Mouse (Mus musculus) forebrain, embryonic 15.5 days (tissue): ENCODE results near the gene Nbl1. TPM values are rescaled to one million over a fixed set of nuclear protein-coding genes. Genes with fewer than 3 reads are reported as not detected.
A peak's percentile ranks its signal among the peaks of the same experiment; 100 is the strongest.

Experiments used
- ATAC-seq: fragments of 200-750 bp; cut with Nextera tagmentation; replicated peaks from 2 replicates; pipeline ENCODE4 v1.8.0; 2017; ENCODE audit warnings: mild to moderate bottlenecking, moderate TSS enrichment, moderate library complexity
- H3K27ac ChIP-seq: fragments of 300-500 bp; sonication (generic); replicated peaks from 2 replicates; pipeline ENCODE4 v1.5.1; 2015; ENCODE audit warnings: mild to moderate bottlenecking, inconsistent platforms
- H3K27me3 ChIP-seq: fragments of 300-500 bp; sonication (generic); 2 replicates; pipeline ENCODE4 v1.6.1; 2015; ENCODE audit warnings: inconsistent platforms
- H3K36me3 ChIP-seq: fragments of 300-500 bp; sonication (generic); 2 replicates; pipeline ENCODE4 v1.6.1; 2015; ENCODE audit warnings: mild to moderate bottlenecking, inconsistent platforms
- H3K4me1 ChIP-seq: fragments of 300-500 bp; sonication (generic); 2 replicates; pipeline ENCODE4 v1.6.1; 2015; ENCODE audit warnings: inconsistent platforms
- H3K4me2 ChIP-seq: fragments of 300-500 bp; sonication (generic); replicated peaks from 2 replicates; pipeline ENCODE4 v1.6.1; 2015; ENCODE audit warnings: mild to moderate bottlenecking, inconsistent platforms
- H3K4me3 ChIP-seq: fragments of 300-500 bp; sonication (generic); 2 replicates; pipeline ENCODE4 v1.5.1; 2015; ENCODE audit warnings: mild to moderate bottlenecking, inconsistent platforms
- H3K9ac ChIP-seq: fragments of 300-500 bp; sonication (generic); replicated peaks from 2 replicates; pipeline ENCODE4 v1.6.1; 2015; ENCODE audit warnings: mild to moderate bottlenecking, inconsistent platforms
- H3K9me3 ChIP-seq: fragments of 300-500 bp; sonication (generic); 2 replicates; pipeline ENCODE4 v1.6.1; 2016; ENCODE audit warnings: inconsistent platforms
- WGBS: fragments of 180-500 bp; shearing (Covaris S2); methylation state at CpG from one replicate; pipeline ENCODE4 v1.1.7; 2015; ENCODE audit warnings: mixed read lengths; 5-methylcytosine and 5-hydroxymethylcytosine counted together
- polyA plus RNA-seq: library from polyadenylated mRNA; unstranded; fragments of >200 nt; fragmentation: Nextera tagmentation; extraction: Ambion mirVana; gene quantifications from 2 replicates; pipeline ENCODE4 v1.2.1, GENCODE M21; 2015

The Nbl1 gene
- polyA plus RNA-seq, 1 experiment from 2014 or later: 24.6 TPM

DNA sequence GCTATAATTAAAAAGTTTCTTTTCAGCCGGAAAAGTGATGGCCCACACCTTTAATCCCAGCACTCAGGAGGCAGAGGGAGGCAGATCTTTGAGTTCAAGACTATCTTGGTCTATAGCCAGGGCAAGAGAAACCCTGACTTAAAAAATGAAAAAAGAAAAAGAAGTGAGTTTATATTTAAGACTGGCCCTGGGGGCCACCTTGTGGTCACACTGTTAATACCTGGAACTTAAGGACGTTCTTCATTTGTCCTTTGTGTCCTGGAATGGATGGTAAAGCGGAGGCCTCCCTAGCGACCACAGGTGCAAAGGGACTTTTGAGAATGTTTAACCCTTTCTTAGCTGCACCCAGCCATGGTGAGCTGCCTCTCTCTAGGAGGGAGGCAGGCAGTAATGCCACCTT, 14.1 kb downstream of the Nbl1 start:
- H3K27me3 ChIP-seq: peaks cover 32% of the 10 kb centered on the region
- no peak overlapping the region for H3K4me3 ChIP-seq
- 14% methylated on average over 4 of the region's 4 CpGs for WGBS
- no peak overlapping the region for H3K9ac ChIP-seq
- no peak overlapping the region for H3K27ac ChIP-seq
- ATAC-seq: no peak
- no peak overlapping the region for H3K4me2 ChIP-seq
- H3K9me3 ChIP-seq: no peaks in the 10 kb centered on the region
- H3K4me1 ChIP-seq: peaks cover 44% of the 10 kb centered on the region
- no peaks in the 10 kb centered on the region for H3K36me3 ChIP-seq

DNA sequence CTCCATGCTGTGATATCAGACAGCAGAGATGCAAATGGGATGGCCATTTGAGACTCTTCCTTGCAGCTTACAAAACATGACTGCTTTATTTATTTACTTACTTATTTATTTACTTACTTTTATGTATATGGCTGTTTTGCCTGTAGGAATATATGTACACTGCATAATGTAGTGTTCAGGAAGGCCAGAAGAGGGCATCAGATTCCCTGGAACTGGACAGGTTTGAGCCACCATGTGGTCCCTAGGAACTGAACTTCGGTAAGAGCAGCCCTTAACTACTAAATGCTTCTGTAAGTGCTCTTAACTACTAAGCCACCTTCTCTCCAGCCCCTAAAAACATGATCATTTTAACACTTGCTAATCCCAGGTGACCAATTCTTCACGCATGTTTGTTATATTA, 14.5 kb downstream of the Nbl1 start:
- Histone ChIP-seq H3K36me3 (no peaks in the 10 kb centered on the region), H3K27me3 (peaks cover 36% of the 10 kb centered on the region), H3K4me1 (peaks cover 41% of the 10 kb centered on the region), H3K4me3 (no peak overlapping the region), H3K9me3 (no peaks in the 10 kb centered on the region), H3K9ac (no peak overlapping the region), H3K27ac (no peak overlapping the region), H3K4me2 (no peak overlapping the region)
- ATAC-seq: no peak
- 40% methylated on average over 2 of the region's 2 CpGs for WGBS

DNA sequence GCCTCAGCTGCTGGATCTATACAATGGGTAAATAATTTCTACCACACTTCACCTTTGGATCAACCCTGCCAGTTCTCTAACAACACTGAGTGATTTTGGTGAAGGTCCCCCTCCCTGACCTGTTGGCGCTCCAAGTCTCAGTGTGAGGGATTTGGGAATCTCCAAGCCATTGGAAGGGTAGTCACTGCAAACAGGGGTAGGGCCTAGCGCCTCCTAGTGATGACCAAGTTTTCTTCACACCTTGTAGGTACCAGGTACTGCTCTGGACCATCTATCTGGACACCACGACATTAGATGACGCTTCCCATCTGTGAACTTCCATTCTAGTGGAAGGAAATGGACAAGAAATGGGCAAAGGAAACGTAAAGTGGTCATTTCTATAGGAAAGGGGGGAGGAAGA, 16.9 kb downstream of the Nbl1 start:
- ATAC-seq: no peak
- Histone ChIP-seq H3K27me3 (peaks cover 41% of the 10 kb centered on the region), H3K4me2 (peak overlapping the region; percentile 76), H3K4me1 (peaks cover 18% of the 10 kb centered on the region), H3K4me3 (peak overlapping the region; percentile 58), H3K27ac (no peak overlapping the region), H3K36me3 (no peaks in the 10 kb centered on the region), H3K9ac (no peak overlapping the region), H3K9me3 (no peaks in the 10 kb centered on the region)
- 10% methylated on average over 5 of the region's 5 CpGs for WGBS

DNA sequence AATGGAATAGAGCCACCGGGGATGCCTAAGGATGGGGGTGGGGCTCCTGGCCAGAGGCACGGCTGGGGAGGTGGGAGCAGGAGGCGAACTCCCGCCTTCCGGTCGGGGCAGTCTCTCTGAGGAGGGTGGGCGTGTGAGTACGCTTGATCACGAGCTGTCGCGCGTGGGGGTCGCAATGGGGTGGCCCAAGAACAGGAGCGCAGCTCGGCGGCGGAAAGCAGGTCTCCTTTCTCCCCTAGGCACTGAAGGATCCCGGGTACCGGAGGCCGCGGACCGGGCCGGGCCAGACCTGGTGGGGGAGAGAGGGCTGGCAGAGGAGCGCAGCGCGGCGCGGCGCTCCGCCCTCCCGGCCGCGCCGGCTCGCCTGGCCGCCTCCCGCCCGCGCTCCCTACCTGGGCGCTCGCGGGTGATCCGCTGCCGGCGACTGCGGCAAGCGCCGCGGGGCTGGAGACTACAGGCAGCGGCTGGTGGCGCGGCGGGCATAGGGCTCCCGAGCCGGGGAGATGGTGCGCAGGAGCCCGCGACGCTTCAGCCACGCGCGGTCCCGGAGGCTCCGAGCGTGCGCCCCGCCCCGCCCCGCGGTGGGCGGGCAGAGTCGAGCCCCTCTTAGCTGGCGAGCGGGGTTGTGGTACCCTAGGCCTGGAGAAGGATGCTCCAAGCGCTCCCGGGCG, 17.6 kb downstream of the Nbl1 start, which contains the start of gene Htr6:
Gene Htr6, minus strand, starts transcription at position 530 of the 671 bp plus-strand sequence.
- H3K4me1 ChIP-seq: peaks cover 18% of the 10 kb centered on the region
- no peaks in the 10 kb centered on the region for H3K9me3 ChIP-seq
- H3K27me3 ChIP-seq: peaks cover 41% of the 10 kb centered on the region
- H3K27ac ChIP-seq: no peak within 1 kb of the TSS
- peak within 1 kb of the TSS; percentile 58 for H3K4me3 ChIP-seq
- peak; percentile 55 for ATAC-seq
- peak within 1 kb of the TSS; percentile 76 for H3K4me2 ChIP-seq
- peak within 1 kb of the TSS; percentile 48 for H3K9ac ChIP-seq
- under 1% methylated on average over 51 of the region's 77 CpGs for WGBS
- no peaks in the 10 kb centered on the region for H3K36me3 ChIP-seq

GRCm38 (mm10) chr4:139074060-139074459, 18.7 kb downstream of the Nbl1 start:
- Histone ChIP-seq H3K4me3 (peak overlapping the region; percentile 58), H3K4me2 (peak overlapping the region; percentile 76), H3K9ac (no peak overlapping the region), H3K27me3 (peaks cover 41% of the 10 kb centered on the region), H3K27ac (no peak overlapping the region), H3K9me3 (no peaks in the 10 kb centered on the region), H3K4me1 (peaks cover 18% of the 10 kb centered on the region), H3K36me3 (no peaks in the 10 kb centered on the region)
- WGBS: 19% methylated on average over 29 of the region's 29 CpGs
- ATAC-seq: no peak

GRCm38 (mm10) chr4:139068287-139068686, 24.5 kb downstream of the Nbl1 start:
- Histone ChIP-seq H3K4me2 (no peak overlapping the region), H3K27me3 (peaks cover 11% of the 10 kb centered on the region), H3K4me3 (no peak overlapping the region), H3K36me3 (no peaks in the 10 kb centered on the region), H3K9me3 (no peaks in the 10 kb centered on the region), H3K4me1 (peaks cover 4% of the 10 kb centered on the region; the same call in 1 of the 2 replicates), H3K27ac (0 out of 2 replicates have a peak overlapping the region, but pooled peaks have one; percentile 20), H3K9ac (no peak overlapping the region)
- WGBS: 25% methylated on average over 4 of the region's 4 CpGs
- no peak for ATAC-seq

DNA sequence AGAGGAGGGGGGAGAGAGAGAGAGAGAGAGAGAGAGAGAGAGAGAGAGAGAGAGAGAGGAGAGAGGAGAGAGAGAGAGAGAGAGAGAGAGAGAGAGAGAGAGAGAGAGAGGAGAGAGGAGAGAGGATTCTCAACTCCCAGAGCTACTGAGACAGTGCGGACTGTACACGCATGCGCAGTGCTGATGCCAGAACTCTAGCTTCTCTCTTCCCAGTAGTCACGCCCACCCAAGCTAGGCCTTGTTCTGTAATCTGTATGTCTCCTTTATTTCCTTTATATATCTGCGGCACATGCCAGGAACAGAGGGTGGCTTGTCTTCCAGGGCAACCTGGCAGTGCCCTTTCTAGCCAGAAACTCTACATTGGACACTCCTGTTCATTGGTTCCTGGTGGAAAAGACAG, 28.0 kb downstream of the Nbl1 start:
- no peak overlapping the region for H3K27ac ChIP-seq
- H3K36me3 ChIP-seq: no peaks in the 10 kb centered on the region
- H3K4me1 ChIP-seq: peaks cover 4% of the 10 kb centered on the region; the same call in 1 of the 2 replicates
- H3K4me2 ChIP-seq: no peak overlapping the region
- H3K27me3 ChIP-seq: peaks cover 10% of the 10 kb centered on the region; the same call in 1 of the 2 replicates
- no peaks in the 10 kb centered on the region for H3K9me3 ChIP-seq
- H3K9ac ChIP-seq: no peak overlapping the region
- H3K4me3 ChIP-seq: no peak overlapping the region
- 82% methylated on average over 5 of the region's 5 CpGs for WGBS
- ATAC-seq: no peak

GRCm38 (mm10) chr4:139059569-139059968, 33.2 kb downstream of the Nbl1 start:
- 9% methylated on average over 7 of the region's 7 CpGs for WGBS
- no peak overlapping the region for H3K4me2 ChIP-seq
- ATAC-seq: no peak
- H3K9me3 ChIP-seq: no peaks in the 10 kb centered on the region
- no peaks in the 10 kb centered on the region for H3K36me3 ChIP-seq
- H3K9ac ChIP-seq: no peak overlapping the region
- H3K27me3 ChIP-seq: peaks cover 15% of the 10 kb centered on the region; the same call in 1 of the 2 replicates
- H3K4me3 ChIP-seq: no peak overlapping the region
- H3K27ac ChIP-seq: no peak overlapping the region
- H3K4me1 ChIP-seq: peaks cover 19% of the 10 kb centered on the region

DNA sequence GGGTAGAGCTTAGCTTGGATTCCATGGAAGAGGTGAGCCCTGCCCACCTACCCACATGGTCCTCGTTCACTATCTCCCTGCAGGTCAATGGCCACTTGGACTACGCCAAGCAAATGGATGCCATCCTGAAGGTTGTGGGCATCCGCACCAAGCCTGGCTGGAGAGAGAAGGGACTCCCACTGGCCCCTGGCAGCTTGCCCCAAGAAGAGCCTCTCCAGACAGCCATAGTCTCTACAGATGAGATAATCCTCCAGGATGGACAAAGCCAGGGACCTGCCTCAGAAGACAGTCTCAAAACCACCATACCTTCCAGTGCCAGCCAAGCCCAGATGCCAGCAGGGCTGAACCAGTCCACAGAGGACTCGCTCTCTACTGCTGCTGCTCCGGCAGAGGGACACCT, 34.8 kb downstream of the Nbl1 start:
- H3K27ac ChIP-seq: no peak overlapping the region
- 93% methylated on average over 5 of the region's 5 CpGs for WGBS
- H3K4me1 ChIP-seq: peaks cover 29% of the 10 kb centered on the region
- no peak overlapping the region for H3K9ac ChIP-seq
- no peaks in the 10 kb centered on the region for H3K36me3 ChIP-seq
- H3K27me3 ChIP-seq: peaks cover 9% of the 10 kb centered on the region; the same call in 1 of the 2 replicates
- H3K4me3 ChIP-seq: no peak overlapping the region
- H3K4me2 ChIP-seq: no peak overlapping the region
- no peaks in the 10 kb centered on the region for H3K9me3 ChIP-seq
- ATAC-seq: no peak

DNA sequence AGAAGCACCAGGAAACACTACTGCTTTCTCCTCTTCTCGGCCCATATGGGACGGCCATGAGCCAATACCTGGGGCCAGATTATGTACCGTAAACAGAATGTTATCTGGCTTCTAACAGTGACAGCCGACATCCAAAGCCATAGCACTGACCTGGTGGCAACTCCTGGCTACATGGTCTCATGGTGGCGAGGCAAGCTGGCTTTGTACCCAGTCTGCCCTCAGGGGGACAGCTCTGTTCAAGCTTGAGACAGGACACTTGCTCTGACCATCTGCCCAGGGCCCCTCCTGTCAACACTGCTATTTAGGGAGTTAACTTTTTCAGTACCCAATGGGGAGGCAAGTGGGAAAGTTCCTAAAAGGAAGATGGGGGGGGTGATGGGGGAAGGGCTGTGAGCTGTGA, 35.5 kb downstream of the Nbl1 start:
- ATAC-seq: no peak
- peaks cover 36% of the 10 kb centered on the region for H3K4me1 ChIP-seq
- no peak overlapping the region for H3K27ac ChIP-seq
- peaks cover 9% of the 10 kb centered on the region; the same call in 1 of the 2 replicates for H3K27me3 ChIP-seq
- no peaks in the 10 kb centered on the region for H3K9me3 ChIP-seq
- no peak overlapping the region for H3K4me3 ChIP-seq
- H3K9ac ChIP-seq: no peak overlapping the region
- 67% methylated on average over 5 of the region's 5 CpGs for WGBS
- H3K36me3 ChIP-seq: no peaks in the 10 kb centered on the region
- no peak overlapping the region for H3K4me2 ChIP-seq

DNA sequence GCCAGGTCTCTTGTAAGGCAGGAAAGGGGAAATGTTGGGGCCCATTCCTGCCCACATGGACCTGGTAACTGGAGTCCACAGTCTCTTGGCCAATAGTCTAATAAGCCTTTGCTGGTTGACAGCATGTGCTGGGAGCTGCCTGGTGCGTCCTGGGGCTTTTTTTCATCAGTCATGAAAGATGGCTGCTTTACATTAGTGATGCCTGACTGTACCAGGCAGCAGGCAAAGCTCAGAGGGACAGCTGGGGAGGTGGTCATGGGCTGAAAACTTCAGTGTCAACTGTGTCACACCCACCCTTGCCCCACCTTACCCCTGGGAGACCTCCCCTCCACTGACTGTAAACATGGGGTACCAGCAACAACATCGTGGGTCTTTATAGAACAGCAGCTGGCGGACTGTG, 37.0 kb downstream of the Nbl1 start:
- Histone ChIP-seq H3K27me3 (peaks cover 5% of the 10 kb centered on the region; the same call in 1 of the 2 replicates), H3K4me1 (peaks cover 41% of the 10 kb centered on the region), H3K27ac (peak overlapping the region; percentile 80), H3K36me3 (no peaks in the 10 kb centered on the region), H3K9ac (no peak overlapping the region), H3K4me2 (no peak overlapping the region), H3K4me3 (no peak overlapping the region), H3K9me3 (no peaks in the 10 kb centered on the region)
- 50% methylated on average over 3 of the region's 3 CpGs for WGBS
- ATAC-seq: 0 out of 2 replicates have a peak, but pooled peaks have one; percentile 3

- Histone ChIP-seq H3K4me1 (peaks cover 41% of the 10 kb centered on the region), H3K9me3 (no peaks in the 10 kb centered on the region), H3K27me3 (peaks cover 5% of the 10 kb centered on the region; the same call in 1 of the 2 replicates), H3K9ac (no peak overlapping the region), H3K27ac (peak overlapping the region; percentile 80), H3K4me2 (no peak overlapping the region), H3K4me3 (no peak overlapping the region), H3K36me3 (no peaks in the 10 kb centered on the region)
- peak; percentile 35; the same call in 1 of the 2 replicates for ATAC-seq
- 40% methylated on average over 4 of the region's 4 CpGs for WGBS
Measured at GRCm38 (mm10) chr4:139055336-139055735, 37.5 kb downstream of the Nbl1 start.
